Mouse (Mus musculus) testis, adult 2 months (tissue): Measurements from ENCODE around the gene Sh2d5. TPM values are rescaled to one million over a fixed set of nuclear protein-coding genes. Genes with fewer than 3 reads are reported as not detected.

Experiments used
- H3K27ac ChIP-seq: fragments of 200-500 bp; 2 replicates; pipeline ENCODE4 v1.5.1; 2012; ENCODE audit warnings: low read depth, low read length; ENCODE audit not compliant: control insufficient read depth, insufficient read depth
- H3K27me3 ChIP-seq: fragments of 200-500 bp; 2 replicates; pipeline ENCODE4 v1.6.1; 2012; ENCODE audit warnings: mild to moderate bottlenecking, low read length, moderate library complexity; ENCODE audit not compliant: control insufficient read depth, insufficient read depth
- H3K36me3 ChIP-seq: fragments of 200-500 bp; 2 replicates; pipeline ENCODE4 v1.6.1; 2012; ENCODE audit warnings: mild to moderate bottlenecking, low read length; ENCODE audit not compliant: control insufficient read depth, insufficient read depth
- H3K4me1 ChIP-seq: fragments of 200-500 bp; 2 replicates; pipeline ENCODE4 v1.6.1; 2012; ENCODE audit warnings: low read length; ENCODE audit not compliant: control insufficient read depth, insufficient read depth
- H3K4me3 ChIP-seq: fragments of 200-500 bp; 2 replicates; pipeline ENCODE4 v1.5.1; 2012; ENCODE audit warnings: low read depth, mild to moderate bottlenecking, low read length, moderate library complexity, mixed read lengths; ENCODE audit not compliant: control insufficient read depth
- CTCF ChIP-seq: fragments of 200-500 bp; IDR thresholded peaks from 2 replicates; pipeline ENCODE4 v1.5.1; 2012; ENCODE audit warnings: low read depth, mild to moderate bottlenecking, inconsistent platforms, low read length, moderate library complexity; ENCODE audit not compliant: control insufficient read depth, insufficient read depth, insufficient replicate concordance
- POLR2A ChIP-seq: fragments of 200-500 bp; IDR thresholded peaks from 2 replicates; pipeline ENCODE4 v1.6.1; 2012; ENCODE audit warnings: low read depth, mild to moderate bottlenecking, inconsistent platforms, low read length, moderate library complexity; ENCODE audit not compliant: control insufficient read depth
- polyA plus RNA-seq: library from polyadenylated mRNA; depleted of rRNA; stranded (reverse); fragments of >200 nt; gene quantifications from 2 replicates; pipeline ENCODE4 v1.2.3, GENCODE M21; 2012

Gene Sh2d5
- polyA plus RNA-seq, 1 experiment = 1.1 TPM

- peaks cover 9% of the 10 kb centered on the region for H3K4me1 ChIP-seq
- peak; percentile 74; the same call in 1 of the 2 replicates for TF ChIP-seq POLR2A
- TF ChIP-seq CTCF = 0 out of 2 replicates have a peak, but pooled peaks have one; percentile 4
- peak overlapping the region; percentile 96 for H3K4me3 ChIP-seq
- no peaks in the 10 kb centered on the region for H3K36me3 ChIP-seq
- peak overlapping the region; percentile 63; the same call in 1 of the 2 replicates for H3K27ac ChIP-seq
- no peaks in the 10 kb centered on the region for H3K27me3 ChIP-seq
Measured at GRCm38 (mm10) chr4:138261843-138262681, 11.9 kb downstream of the Sh2d5 start.

GRCm38 (mm10) chr4:138267869-138268268 is 17.7 kb downstream of the Sh2d5 start:
- no peaks in the 10 kb centered on the region for H3K36me3 ChIP-seq
- TF ChIP-seq CTCF (no peak), POLR2A (no peak)
- H3K4me1 ChIP-seq = peaks cover under 1% of the 10 kb centered on the region
- no peak overlapping the region for H3K27ac ChIP-seq
- no peaks in the 10 kb centered on the region for H3K27me3 ChIP-seq
- H3K4me3 ChIP-seq = no peak overlapping the region; the same call in 1 of the 2 replicates

DNA sequence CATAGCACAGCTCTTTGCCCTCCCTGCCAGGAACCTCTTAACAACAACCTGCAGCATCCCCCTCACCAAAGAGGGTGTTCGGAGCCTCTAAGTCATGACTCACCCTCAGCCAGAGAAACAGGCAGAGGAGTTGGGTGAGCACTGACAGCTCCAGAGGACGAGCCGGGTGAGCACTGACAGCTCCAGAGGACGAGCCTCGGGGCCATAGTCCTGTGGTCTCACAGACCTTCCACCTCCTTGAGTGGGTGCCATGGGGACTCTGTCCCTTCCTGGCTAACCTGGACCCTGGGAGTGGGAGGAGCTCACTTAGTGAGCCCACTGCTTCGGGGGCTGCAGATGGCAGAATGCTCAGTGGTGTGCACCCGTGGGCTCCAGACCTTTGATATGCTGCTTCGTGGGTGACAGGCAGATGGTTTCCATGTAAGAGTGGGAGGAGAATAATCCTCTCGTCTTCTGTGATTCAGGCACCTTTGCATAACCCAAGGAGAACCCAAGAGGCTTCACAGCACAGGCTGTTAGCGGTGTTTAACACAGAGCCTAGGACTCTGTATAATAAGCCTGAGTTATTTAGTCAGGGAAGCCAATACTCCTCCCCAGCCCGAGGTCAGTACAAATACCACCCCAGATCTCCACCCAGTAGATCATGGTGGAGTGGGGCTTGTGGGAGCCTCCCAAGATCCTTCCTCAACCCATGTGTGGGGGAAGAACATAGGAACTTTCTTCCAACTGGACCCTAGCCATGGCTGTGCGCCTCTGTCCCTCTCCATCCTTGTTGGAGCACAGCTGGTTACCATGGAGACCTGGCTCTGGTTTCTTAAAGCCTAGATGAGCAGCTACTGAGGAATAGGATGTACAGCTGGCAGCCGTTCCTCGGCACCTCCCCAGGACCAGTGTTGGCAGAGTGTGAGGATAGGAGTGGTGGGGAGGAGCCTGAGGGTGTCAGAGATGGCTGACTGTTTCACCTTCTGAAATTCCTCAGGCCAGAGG is 22.1 kb downstream of the Sh2d5 start:
- Histone ChIP-seq H3K27ac (no peak overlapping the region), H3K36me3 (no peaks in the 10 kb centered on the region), H3K4me1 (no peaks in the 10 kb centered on the region), H3K4me3 (no peak overlapping the region), H3K27me3 (no peaks in the 10 kb centered on the region)
- TF ChIP-seq POLR2A = no peak
- no peak for TF ChIP-seq CTCF

GRCm38 (mm10) chr4:138278346-138278745 is 28.1 kb downstream of the Sh2d5 start:
- H3K4me3 ChIP-seq = no peak overlapping the region
- H3K4me1 ChIP-seq = no peaks in the 10 kb centered on the region
- no peaks in the 10 kb centered on the region for H3K27me3 ChIP-seq
- no peaks in the 10 kb centered on the region for H3K36me3 ChIP-seq
- H3K27ac ChIP-seq = no peak overlapping the region
- TF ChIP-seq CTCF (no peak), POLR2A (no peak)

GRCm38 (mm10) chr4:138282834-138283233 is 32.6 kb downstream of the Sh2d5 start:
- Histone ChIP-seq H3K4me1 (no peaks in the 10 kb centered on the region), H3K36me3 (no peaks in the 10 kb centered on the region), H3K27me3 (no peaks in the 10 kb centered on the region), H3K27ac (no peak overlapping the region), H3K4me3 (no peak overlapping the region)
- TF ChIP-seq CTCF (peak; percentile 78; the same call in 1 of the 2 replicates), POLR2A (no peak)

DNA sequence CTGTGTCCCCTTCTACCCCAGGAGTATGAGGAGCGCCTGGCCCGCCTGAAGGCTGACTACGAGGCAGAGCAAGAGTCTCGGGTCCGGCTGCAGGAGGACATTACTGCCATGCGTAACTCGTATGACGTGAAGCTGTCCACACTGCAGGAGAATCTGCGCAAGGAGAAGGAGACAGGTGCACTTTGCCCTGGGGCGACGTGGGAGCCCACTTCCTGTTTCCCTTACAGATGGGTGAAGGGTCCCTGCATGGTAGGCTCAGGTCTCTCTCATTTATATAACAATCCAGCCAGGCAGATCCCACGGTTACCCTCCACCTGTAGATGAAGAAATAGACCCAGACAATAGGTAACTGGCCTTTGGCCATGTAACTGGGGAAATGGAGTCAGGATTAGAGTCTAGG is 36.2 kb downstream of the Sh2d5 start:
- no peaks in the 10 kb centered on the region; the same call in 1 of the 2 replicates for H3K4me1 ChIP-seq
- H3K27me3 ChIP-seq = no peaks in the 10 kb centered on the region
- no peaks in the 10 kb centered on the region for H3K36me3 ChIP-seq
- no peak overlapping the region for H3K27ac ChIP-seq
- H3K4me3 ChIP-seq = no peak overlapping the region
- TF ChIP-seq CTCF (no peak), POLR2A (no peak)

GRCm38 (mm10) chr4:138288691-138289090 is 38.5 kb downstream of the Sh2d5 start:
- Histone ChIP-seq H3K4me1 (no peaks in the 10 kb centered on the region; the same call in 1 of the 2 replicates), H3K27me3 (no peaks in the 10 kb centered on the region), H3K27ac (no peak overlapping the region), H3K4me3 (no peak overlapping the region), H3K36me3 (no peaks in the 10 kb centered on the region)
- TF ChIP-seq POLR2A = no peak
